Mouse (Mus musculus) megakaryocyte progenitor cell, adult 5-6 weeks (primary cell): Measurements from ENCODE around the gene Rhobtb1. TPM values are rescaled to one million over a fixed set of nuclear protein-coding genes. Genes with fewer than 3 reads are reported as not detected.

Experiments
- ATAC-seq: replicated peaks from 2 replicates; pipeline ENCODE4 v1.8.0; 2016; ENCODE audit warnings: mild to moderate bottlenecking, moderate TSS enrichment, inconsistent platforms; ENCODE audit not compliant: poor library complexity
- total RNA-seq, 2 experiments: library from RNA; stranded (forward) in 1 of 2; stranded (reverse) in 1 of 2; fragments of 157-497, 149-512 nt in 1 of 2; fragments of 200-1000 nt in 1 of 2; gene quantifications; 2 replicates each; pipeline versions ENCODE4 v1.2.3 to v1.2.4; 2015 to 2017

Rhobtb1 gene
- total RNA-seq, 2 experiments from 2014 or later, result 1.7 to 2.0 TPM

GRCm38 (mm10) chr10:69208705-69209104 is 57.5 kb downstream of the Rhobtb1 start:
- ATAC-seq, result no peak

GRCm38 (mm10) chr10:69210006-69210405 is 58.8 kb downstream of the Rhobtb1 start:
- ATAC-seq, result no peak

GRCm38 (mm10) chr10:69210659-69211058 is 59.4 kb downstream of the Rhobtb1 start:
- ATAC-seq, result no peak

GRCm38 (mm10) chr10:69211560-69211959 is 60.3 kb downstream of the Rhobtb1 start:
- ATAC-seq, result peak; percentile 65

- ATAC-seq, result peak; percentile 26
These were observed 60.7 kb downstream of the Rhobtb1 start for GRCm38 (mm10) chr10:69211976-69212375.

- peak; percentile 69 for ATAC-seq
These were observed 61.6 kb downstream of the Rhobtb1 start, which contains the start of gene A930033H14Rik for GRCm38 (mm10) chr10:69212542-69213440. A930033H14Rik (minus strand) TSS chr10:69213098.

GRCm38 (mm10) chr10:69213451-69213877 is 62.2 kb downstream of the Rhobtb1 start:
- peak; percentile 20; the same call in 1 of the 2 replicates for ATAC-seq

GRCm38 (mm10) chr10:69213986-69214385 is 62.8 kb downstream of the Rhobtb1 start:
- ATAC-seq, result 0 out of 2 replicates have a peak, but pooled peaks have one; percentile 10

GRCm38 (mm10) chr10:69217127-69217690 is 66.0 kb downstream of the Rhobtb1 start:
- no peak for ATAC-seq

GRCm38 (mm10) chr10:69218458-69219288 is 67.4 kb downstream of the Rhobtb1 start:
- ATAC-seq, result 0 out of 2 replicates have a peak, but pooled peaks have one; percentile 19

GRCm38 (mm10) chr10:69219289-69219626 is 68.0 kb downstream of the Rhobtb1 start:
- ATAC-seq, result no peak

- ATAC-seq, result no peak
These were observed 69.1 kb downstream of the Rhobtb1 start for GRCm38 (mm10) chr10:69220296-69220695.

- no peak for ATAC-seq
These were observed 69.9 kb downstream of the Rhobtb1 start for GRCm38 (mm10) chr10:69221148-69221547.

GRCm38 (mm10) chr10:69221955-69222354 is 70.7 kb downstream of the Rhobtb1 start:
- ATAC-seq, result peak; percentile 92

- peak; percentile 49 for ATAC-seq
These were observed 72.0 kb downstream of the Rhobtb1 start for GRCm38 (mm10) chr10:69223232-69223631.

- no peak for ATAC-seq
These were observed 73.0 kb downstream of the Rhobtb1 start for GRCm38 (mm10) chr10:69224276-69224675.

GRCm38 (mm10) chr10:69225471-69225870 is 74.2 kb downstream of the Rhobtb1 start:
- no peak for ATAC-seq

- no peak for ATAC-seq
These were observed 74.7 kb downstream of the Rhobtb1 start for GRCm38 (mm10) chr10:69225951-69226350.

GRCm38 (mm10) chr10:69237185-69237584 is 86.0 kb downstream of the Rhobtb1 start:
- no peak for ATAC-seq

- no peak for ATAC-seq
These were observed 86.5 kb downstream of the Rhobtb1 start for GRCm38 (mm10) chr10:69237781-69238180.

GRCm38 (mm10) chr10:69238311-69238710 is 87.1 kb downstream of the Rhobtb1 start:
- no peak for ATAC-seq
